Mouse (Mus musculus): ENCODE results near the gene Fmo3.

DNA sequence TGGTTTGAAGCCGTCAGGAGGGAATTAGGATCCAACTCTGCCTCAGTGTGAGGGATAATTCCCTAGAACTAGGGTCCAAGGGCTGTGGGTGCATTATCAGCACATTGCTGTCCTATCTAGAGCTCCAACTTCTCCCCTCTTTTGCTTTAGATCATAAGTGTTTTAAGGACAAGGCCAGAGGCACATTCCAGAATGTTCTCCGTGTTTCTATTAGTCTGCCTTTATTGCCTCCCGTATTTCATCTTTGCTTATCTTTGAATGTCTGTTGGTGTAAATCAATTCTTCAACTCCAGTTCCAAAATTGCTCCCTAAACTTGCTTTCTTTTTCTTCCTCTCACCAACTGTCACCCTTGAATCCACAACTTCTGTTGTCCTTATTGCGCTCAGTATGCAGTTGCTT is 51.9 kb downstream of the Fmo3 start:
- no peak for TF ChIP-seq GATA1 (IDR thresholded peaks at IDR 0.05; ENCODE audit: borderline replicate concordance, low read length)
- TF ChIP-seq FLI1 (IDR thresholded peaks at IDR 0.05; ENCODE audit: low read length), result no peak

All from megakaryocyte, embryonic 14.5 days (primary cell).